12 mouse cellular contexts compared by ENCODE assay signal in genomic region chr13:59180781-59181180, GRCm38 (mm10).
A peak's percentile ranks its signal among the peaks of the same experiment; 100 is the strongest.
DNase-seq lines count a peak whose midpoint lies in the region; ATAC-seq lines count a peak whose summit lies in the region.
"Had no signal": no experiment of that assay in that cellular context is flagged by ENCODE, and none has a peak within 500 bp of the region (broad histone marks: within the 10 kb centered on the region; RNA-seq: fewer than 3 reads in every experiment).

No protein-coding gene starts in this region.

- ATAC-seq in forebrain, embryonic 16.5 days = peak; percentile 62
- ATAC-seq: lung, postnatal 0 days had no signal

- peak overlapping the region; percentile 78 for H3K27ac ChIP-seq in forebrain, embryonic 16.5 days (ENCODE audit: low read length)
- H3K27ac ChIP-seq in forebrain, embryonic 10.5 days = no peak overlapping the region
- H3K27ac ChIP-seq: heart, embryonic 15.5 days had no signal

- H3K36me3 ChIP-seq in forebrain, embryonic 16.5 days (ENCODE audit: control insufficient read depth, insufficient read depth) = no peaks in the 10 kb centered on the region
- no peaks in the 10 kb centered on the region for H3K36me3 ChIP-seq in forebrain, embryonic 10.5 days (replicated peaks)
- H3K36me3 ChIP-seq: heart, embryonic 15.5 days had no signal

- H3K4me1 ChIP-seq in forebrain, embryonic 16.5 days (replicated peaks; ENCODE audit: control insufficient read depth, insufficient read depth, low read length) = peaks cover 20% of the 10 kb centered on the region
- peaks cover 16% of the 10 kb centered on the region for H3K4me1 ChIP-seq in forebrain, embryonic 10.5 days
- H3K4me1 ChIP-seq: heart, embryonic 15.5 days had no signal

- no peak for DNase-seq in forebrain, embryonic 10.5 days (ENCODE audit: extremely low spot score, low spot score)
- peak; percentile 77 to 79 for DNase-seq in right cerebral cortex, postnatal 10 days (ENCODE audit: low spot score in 2 of 2)
- no peak for DNase-seq in right cerebral cortex, postnatal 14 days
- DNase-seq in left cerebral cortex, postnatal 25 days (ENCODE audit: low spot score in 2 of 2) = peak; percentile 33 to 77
- no peak for DNase-seq in adrenal gland, adult 18-20 months (ENCODE audit: low spot score in 2 of 2)
- DNase-seq in spleen, postnatal 10 days (ENCODE audit: low spot score in 2 of 2) = no peak
- no peak for DNase-seq in gastrocnemius, postnatal 4 days (ENCODE audit: low spot score in 2 of 2)
- DNase-seq: adrenal gland, postnatal 14 days; kidney, adult 8-10 months had no signal

- H3K4me2 ChIP-seq in forebrain, embryonic 16.5 days (ENCODE audit: low read length) = peak overlapping the region; percentile 24

- H3K27me3 ChIP-seq in forebrain, embryonic 16.5 days (replicated peaks; ENCODE audit: control insufficient read depth, insufficient read depth, low read length) = no peaks in the 10 kb centered on the region
- no peaks in the 10 kb centered on the region for H3K27me3 ChIP-seq in forebrain, embryonic 10.5 days (ENCODE audit: poor library complexity, severe bottlenecking)
- H3K27me3 ChIP-seq: heart, embryonic 15.5 days had no signal

- no peaks in the 10 kb centered on the region for H3K9me3 ChIP-seq in forebrain, embryonic 16.5 days (ENCODE audit: control insufficient read depth, low read length)
- no peaks in the 10 kb centered on the region for H3K9me3 ChIP-seq in forebrain, embryonic 10.5 days
- H3K9me3 ChIP-seq: heart, embryonic 15.5 days had no signal

- 0 out of 2 replicates have a peak overlapping the region, but pooled peaks have one; percentile 9 for H3K4me3 ChIP-seq in forebrain, embryonic 16.5 days (replicated peaks; ENCODE audit: low read length)
- no peak overlapping the region for H3K4me3 ChIP-seq in forebrain, embryonic 10.5 days
- H3K4me3 ChIP-seq: heart, embryonic 15.5 days had no signal

- 29% methylated on average over 10 of the region's 10 CpGs for WGBS in forebrain, embryonic 16.5 days
- 88% methylated on average over 10 of the region's 10 CpGs for WGBS in forebrain, embryonic 10.5 days

- H3K9ac ChIP-seq in forebrain, embryonic 16.5 days (replicated peaks; ENCODE audit: low read depth, low read length) = no peak overlapping the region
- H3K9ac ChIP-seq: heart, embryonic 15.5 days had no signal

- intact Hi-C loops in left cerebral cortex, postnatal 25 days (cut with DNase I) = no loop called here

Comparison
In these comparisons a context has a peak if more than half of its experiments do, and no peak if none do; other contexts are left out.
1. DNase-seq: peak in right cerebral cortex, postnatal 10 days (2 of 2) and left cerebral cortex, postnatal 25 days (2 of 2); none in forebrain, embryonic 10.5 days (single experiment), right cerebral cortex, postnatal 14 days (single experiment), adrenal gland, adult 18-20 months (0 of 2), spleen, postnatal 10 days (0 of 2) and gastrocnemius, postnatal 4 days (0 of 2).